Mouse (Mus musculus): ENCODE data around the gene Cfap70.
A peak's percentile ranks its signal among the peaks of the same experiment; 100 is the strongest.

- peak; percentile 93 for TF ChIP-seq CTCF (IDR thresholded peaks at IDR 0.05; ENCODE audit: low read depth)
- TF ChIP-seq EP300 (optimal IDR thresholded peaks at IDR 0.05) = no peak
Observed at GRCm38 (mm10) chr14:20393205-20393913, 58.7 kb downstream of the Cfap70 start, which contains the start of gene Mrps16.
